Mouse (Mus musculus) hindbrain, postnatal 0 days (tissue): ENCODE data around the gene Kcnv2. TPM values are rescaled to one million over a fixed set of nuclear protein-coding genes. Genes with fewer than 3 reads are reported as not detected.

Experiments used
- ATAC-seq: fragments of 200-750 bp; cut with Nextera tagmentation; 2 replicates; pipeline ENCODE4 v1.8.0; 2017; ENCODE audit warnings: mild to moderate bottlenecking, moderate TSS enrichment, moderate library complexity
- DNase-seq: peaks from one replicate; pipeline ENCODE4 v3.0.0-alpha.2; 2015; ENCODE audit warnings: low spot score
- H3K27ac ChIP-seq: fragments of 300-500 bp; sonication (generic); 2 replicates; pipeline ENCODE4 v1.5.1; 2014; ENCODE audit warnings: mild to moderate bottlenecking
- H3K27me3 ChIP-seq: fragments of 300-500 bp; sonication (generic); 2 replicates; pipeline ENCODE4 v1.6.1; 2014; ENCODE audit warnings: low read length, mixed read lengths; ENCODE audit not compliant: insufficient read depth
- H3K36me3 ChIP-seq: fragments of 300-500 bp; sonication (generic); 2 replicates; pipeline ENCODE4 v1.6.1; 2014; ENCODE audit warnings: low read length, mixed read lengths; ENCODE audit not compliant: insufficient read depth
- H3K4me1 ChIP-seq: fragments of 300-500 bp; sonication (generic); 2 replicates; pipeline ENCODE4 v1.6.1; 2014; ENCODE audit warnings: antibody characterized with exemption, low read length, mixed read lengths; ENCODE audit not compliant: insufficient read depth
- H3K4me2 ChIP-seq: fragments of 300-500 bp; sonication (generic); 2 replicates; pipeline ENCODE4 v1.6.1; 2014; ENCODE audit warnings: low read depth, mild to moderate bottlenecking, low read length, moderate library complexity, mixed read lengths
- H3K4me3 ChIP-seq: fragments of 300-500 bp; sonication (generic); 2 replicates; pipeline ENCODE4 v1.5.1; 2014; ENCODE audit warnings: low read length
- H3K9ac ChIP-seq: fragments of 300-500 bp; sonication (generic); replicated peaks from 2 replicates; pipeline ENCODE4 v1.6.1; 2014; ENCODE audit warnings: mild to moderate bottlenecking, low read length, moderate library complexity, mixed read lengths
- H3K9me3 ChIP-seq: fragments of 300-500 bp; sonication (generic); 2 replicates; pipeline ENCODE4 v1.6.1; 2016; ENCODE audit warnings: low read length, mixed read lengths
- CTCF ChIP-seq: IDR thresholded peaks from 2 replicates; pipeline ENCODE4 v1.5.1; 2016; ENCODE audit warnings: antibody characterized with exemption, control low read depth, low read depth
- WGBS: fragments of 180-500 bp; shearing (Covaris S2); extraction: QIAGEN DNeasy Blood & Tissue Kit; methylation state at CpG from one replicate; pipeline ENCODE4 v1.1.7; 2014; 5-methylcytosine and 5-hydroxymethylcytosine counted together
- polyA plus RNA-seq: library from polyadenylated mRNA; unstranded; fragments of >200 nt; fragmentation: Nextera tagmentation; extraction: Ambion mirVana; gene quantifications from 2 replicates; pipeline ENCODE4 v1.2.1, GENCODE M21; 2015
- total RNA-seq: library from RNA; depleted of rRNA; stranded (reverse); fragments of >200 nt; gene quantifications from 2 replicates; pipeline ENCODE4 v1.2.3, GENCODE M21; 2014

Kcnv2 gene
- total and polyA plus RNA-seq, 2 experiments from 2014 or later: 0.15 to 0.58 TPM

DNA sequence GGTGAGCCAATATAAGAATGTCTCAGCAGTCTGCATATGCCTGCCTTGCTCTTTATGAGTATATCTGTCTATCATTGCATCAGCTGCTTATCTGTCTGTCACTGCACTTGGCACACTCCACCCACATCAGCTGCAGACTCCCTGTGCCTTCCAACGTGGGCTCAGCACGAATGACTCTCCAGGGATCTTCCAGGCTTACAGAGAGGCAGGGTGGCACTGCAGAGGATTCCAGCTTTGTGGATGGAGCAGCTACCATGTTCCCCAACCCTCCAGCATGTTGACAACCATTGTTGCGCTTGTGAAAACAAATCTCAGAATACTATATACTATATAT, 9.3 kb upstream of the Kcnv2 start:
- Histone ChIP-seq H3K4me3 (no peak overlapping the region), H3K27ac (no peak overlapping the region), H3K36me3 (no peaks in the 10 kb centered on the region), H3K9me3 (no peaks in the 10 kb centered on the region), H3K27me3 (no peaks in the 10 kb centered on the region), H3K4me2 (no peak overlapping the region), H3K9ac (no peak overlapping the region), H3K4me1 (no peaks in the 10 kb centered on the region)
- ATAC-seq (no peak), DNase-seq (no peak)
- TF ChIP-seq CTCF: no peak
- WGBS: 68% methylated on average over 3 of the region's 3 CpGs

GRCm38 (mm10) chr19:27316313-27317258, 5.8 kb upstream of the Kcnv2 start:
- H3K4me1 ChIP-seq: no peaks in the 10 kb centered on the region
- TF ChIP-seq CTCF: no peak
- no peak for DNase-seq
- 77% methylated on average over 10 of the region's 10 CpGs for WGBS
- ATAC-seq: no peak
- H3K9ac ChIP-seq: no peak overlapping the region
- H3K36me3 ChIP-seq: no peaks in the 10 kb centered on the region
- no peaks in the 10 kb centered on the region for H3K9me3 ChIP-seq
- no peak overlapping the region for H3K4me3 ChIP-seq
- no peak overlapping the region for H3K4me2 ChIP-seq
- H3K27me3 ChIP-seq: no peaks in the 10 kb centered on the region
- no peak overlapping the region for H3K27ac ChIP-seq

DNA sequence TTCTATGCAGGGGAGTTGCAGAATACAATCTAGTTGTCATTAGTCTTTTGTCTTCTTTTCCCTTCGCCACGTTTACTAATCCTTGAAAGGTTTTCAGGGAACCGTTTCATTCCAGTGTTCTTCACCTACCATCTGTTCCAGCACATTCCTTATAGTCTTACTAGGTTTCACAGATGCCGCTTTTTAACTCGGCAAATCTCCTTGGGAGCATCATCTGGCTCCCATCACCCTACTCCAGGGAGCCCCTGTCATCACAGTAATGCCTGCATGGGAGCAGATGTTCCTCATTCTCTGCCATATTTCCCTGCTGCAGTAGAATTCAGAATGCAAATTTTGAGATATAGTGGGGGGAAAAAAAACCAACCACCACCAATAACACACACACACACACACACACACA, 5.1 kb upstream of the Kcnv2 start:
- WGBS: 37% methylated on average over 5 of the region's 5 CpGs
- Histone ChIP-seq H3K4me2 (no peak overlapping the region), H3K27me3 (no peaks in the 10 kb centered on the region), H3K4me3 (no peak overlapping the region), H3K36me3 (no peaks in the 10 kb centered on the region), H3K9ac (no peak overlapping the region), H3K27ac (no peak overlapping the region), H3K9me3 (no peaks in the 10 kb centered on the region), H3K4me1 (no peaks in the 10 kb centered on the region)
- ATAC-seq (no peak), DNase-seq (peak; percentile 19)
- TF ChIP-seq CTCF: no peak

DNA sequence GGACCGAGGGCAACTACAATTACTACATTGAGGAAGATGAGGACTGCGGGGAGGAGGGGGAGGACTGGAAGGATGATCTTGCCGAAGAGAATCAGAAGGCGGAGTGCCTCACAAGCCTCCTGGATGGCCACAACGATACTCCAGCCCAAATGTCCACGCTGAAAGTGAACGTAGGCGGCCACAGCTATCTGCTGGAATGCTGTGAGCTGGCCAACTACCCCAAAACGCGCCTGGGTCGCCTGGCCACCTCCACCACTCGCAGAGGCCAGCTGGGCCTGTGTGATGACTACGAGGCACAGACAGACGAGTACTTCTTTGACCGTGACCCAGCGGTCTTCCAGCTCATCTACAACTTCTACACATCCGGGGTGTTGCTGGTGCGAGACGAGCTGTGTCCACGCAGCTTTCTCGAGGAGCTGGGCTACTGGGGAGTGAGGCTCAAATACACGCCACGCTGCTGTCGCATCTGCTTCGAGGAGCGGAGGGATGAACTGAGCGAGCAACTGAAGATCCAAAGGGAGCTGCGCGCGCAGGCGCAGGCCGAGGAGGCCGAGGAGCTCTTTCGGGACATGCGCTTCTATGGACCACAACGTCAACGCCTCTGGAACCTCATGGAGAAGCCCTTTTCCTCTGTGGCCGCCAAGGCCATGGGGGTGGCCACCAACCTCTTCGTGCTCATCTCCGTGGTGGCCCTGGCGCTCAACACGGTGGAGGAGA, 681 bp downstream of the Kcnv2 start:
- ATAC-seq (no peak), DNase-seq (no peak)
- Histone ChIP-seq H3K4me2 (no peak overlapping the region), H3K4me1 (no peaks in the 10 kb centered on the region), H3K27me3 (no peaks in the 10 kb centered on the region), H3K27ac (no peak overlapping the region), H3K36me3 (no peaks in the 10 kb centered on the region), H3K4me3 (no peak overlapping the region), H3K9ac (no peak overlapping the region), H3K9me3 (no peaks in the 10 kb centered on the region)
- WGBS: 96% methylated on average over 42 of the region's 42 CpGs
- TF ChIP-seq CTCF: no peak

GRCm38 (mm10) chr19:27325558-27325957, 3.2 kb downstream of the Kcnv2 start:
- Histone ChIP-seq H3K4me1 (no peaks in the 10 kb centered on the region), H3K27ac (no peak overlapping the region), H3K36me3 (no peaks in the 10 kb centered on the region), H3K4me2 (no peak overlapping the region), H3K9me3 (no peaks in the 10 kb centered on the region), H3K4me3 (no peak overlapping the region), H3K9ac (no peak overlapping the region), H3K27me3 (no peaks in the 10 kb centered on the region)
- TF ChIP-seq CTCF: no peak
- WGBS: 81% methylated on average over 6 of the region's 6 CpGs
- ATAC-seq (no peak), DNase-seq (no peak)

GRCm38 (mm10) chr19:27327569-27327968, 5.2 kb downstream of the Kcnv2 start:
- no peaks in the 10 kb centered on the region for H3K27me3 ChIP-seq
- no peak overlapping the region for H3K9ac ChIP-seq
- H3K4me2 ChIP-seq: no peak overlapping the region
- H3K36me3 ChIP-seq: no peaks in the 10 kb centered on the region
- H3K4me1 ChIP-seq: no peaks in the 10 kb centered on the region
- no peak for ATAC-seq
- 94% methylated on average over 6 of the region's 6 CpGs for WGBS
- no peak overlapping the region for H3K4me3 ChIP-seq
- TF ChIP-seq CTCF: no peak
- no peaks in the 10 kb centered on the region for H3K9me3 ChIP-seq
- no peak overlapping the region for H3K27ac ChIP-seq
- DNase-seq: no peak

DNA sequence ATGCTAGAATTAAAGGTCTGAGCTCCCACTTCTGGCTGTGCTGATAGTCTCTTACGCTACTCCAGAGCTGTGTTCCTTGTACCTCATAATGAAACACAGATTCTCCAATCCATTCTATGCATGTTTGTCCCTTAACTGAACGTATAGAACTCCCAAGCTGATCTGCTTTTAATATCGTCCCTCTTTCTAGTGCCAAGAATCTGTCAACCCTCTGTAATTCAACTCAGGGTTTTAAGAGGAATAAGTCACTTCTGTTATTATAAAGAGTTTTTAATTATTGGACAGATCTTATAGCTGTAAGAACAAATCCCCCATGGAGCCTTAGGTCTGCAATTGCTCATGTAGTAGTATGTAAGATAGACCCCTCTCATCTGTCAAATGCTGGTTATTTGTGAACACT, 5.8 kb downstream of the Kcnv2 start:
- no peak for ATAC-seq
- DNase-seq: no peak

More for the DNA sequence above, 5.8 kb downstream of the Kcnv2 start:
- Histone ChIP-seq H3K9ac (no peak overlapping the region), H3K4me3 (no peak overlapping the region), H3K9me3 (no peaks in the 10 kb centered on the region), H3K27ac (no peak overlapping the region), H3K4me1 (no peaks in the 10 kb centered on the region), H3K36me3 (no peaks in the 10 kb centered on the region), H3K27me3 (no peaks in the 10 kb centered on the region), H3K4me2 (no peak overlapping the region)
- WGBS: 70% methylated on average over 3 of the region's 3 CpGs
- no peak for TF ChIP-seq CTCF
